Mouse (Mus musculus): ENCODE measurements around the gene Fbxw16. TPM values are rescaled to one million over a fixed set of nuclear protein-coding genes. Genes with fewer than 3 reads are reported as not detected.
"Not testable (repeated sequence)": the region's sequence is repeated elsewhere in the genome, so short reads cannot be mapped to it uniquely, and the experiment has no call there.

Fbxw16 gene
- polyA plus RNA-seq (2015; fragmentation: Nextera tagmentation; extraction: Ambion mirVana) = not detected in 2 replicates

DNA sequence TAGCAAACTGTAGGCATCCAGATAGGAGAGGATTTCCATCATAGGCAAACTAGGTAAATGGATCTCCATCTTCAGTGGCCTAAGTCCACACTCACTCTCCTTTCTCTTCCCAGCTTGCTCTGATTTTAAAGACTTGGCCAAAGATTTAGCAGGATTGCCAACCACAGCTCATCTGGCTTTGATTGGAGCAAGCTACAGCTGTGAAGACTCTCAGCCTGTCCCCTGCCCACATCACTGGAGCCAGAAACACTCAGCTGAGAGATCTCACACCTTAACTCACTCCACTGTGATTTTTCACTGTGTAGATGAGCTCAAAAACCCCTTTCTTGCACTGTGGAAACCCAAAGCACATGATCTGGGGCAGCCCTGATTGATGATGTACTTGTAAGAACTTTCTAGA lies at the start of gene Fbxw16:
Gene Fbxw16 (minus strand): TSS at position 101 of the 400 bp plus-strand sequence.
- H3K4me2 ChIP-seq = no peak within 1 kb of the TSS
- no peaks in the 10 kb centered on the region for H3K4me1 ChIP-seq
- no peaks in the 10 kb centered on the region for H3K9me3 ChIP-seq
- no peaks in the 10 kb centered on the region for H3K27me3 ChIP-seq
- no peak within 1 kb of the TSS for H3K4me3 ChIP-seq
- H3K9ac ChIP-seq = no peak within 1 kb of the TSS
- no peak for ATAC-seq (ENCODE audit: insufficient number of reproducible peaks, insufficient read depth, low FRiP score, low TSS enrichment, low read depth)
- no peaks in the 10 kb centered on the region for H3K36me3 ChIP-seq
- no peak within 1 kb of the TSS for H3K27ac ChIP-seq

DNA sequence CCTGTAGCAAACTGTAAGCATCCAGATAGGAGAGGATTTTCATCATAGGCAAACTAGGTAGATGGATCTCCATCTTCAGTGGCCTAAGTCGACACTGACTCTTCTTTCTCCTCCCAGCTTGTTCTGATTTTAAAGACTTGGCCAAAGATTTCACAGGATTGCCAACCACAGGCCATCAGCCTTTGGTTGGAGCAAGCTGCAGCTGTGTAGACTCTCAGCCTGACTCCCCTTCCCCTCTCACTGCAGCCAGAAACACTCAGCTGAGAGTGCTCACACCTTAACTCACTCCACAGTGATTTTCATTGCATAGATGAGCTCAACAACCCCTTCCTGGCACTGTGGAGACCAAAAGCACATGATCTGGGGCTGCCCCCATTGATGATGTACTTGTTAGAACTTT lies 46.8 kb upstream of the Fbxw16 start, which contains the start of gene Fbxw19:
Gene Fbxw19 (minus strand): TSS at position 101 of the 400 bp plus-strand sequence.
- not testable (repeated sequence) for H3K9ac ChIP-seq; ATAC-seq (ENCODE audit: insufficient number of reproducible peaks, insufficient read depth, low FRiP score, low TSS enrichment, low read depth); H3K27ac ChIP-seq; H3K4me1 ChIP-seq; H3K27me3 ChIP-seq; H3K9me3 ChIP-seq; H3K4me2 ChIP-seq; H3K4me3 ChIP-seq; H3K36me3 ChIP-seq
- 63% methylated on average over 1 of the region's 1 CpGs for WGBS

DNA sequence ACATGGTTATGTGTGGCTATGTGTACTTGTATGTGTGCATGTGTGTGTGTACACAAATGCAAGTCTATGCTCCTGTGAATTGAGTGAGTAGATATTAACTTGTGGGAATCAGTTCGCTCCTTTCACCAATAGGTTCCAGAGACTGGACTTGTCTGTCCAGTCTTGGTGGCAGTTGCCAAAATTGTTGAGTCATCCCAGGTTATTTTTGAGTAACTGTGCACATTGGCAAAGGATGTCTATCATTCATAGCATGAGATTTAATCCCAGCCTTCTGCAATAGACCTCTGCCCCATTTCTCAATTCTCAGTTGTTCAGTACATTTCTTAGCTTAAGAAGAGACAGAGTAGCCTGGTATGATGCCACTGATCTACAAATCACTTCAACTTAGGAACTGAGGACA lies 16.0 kb downstream of the Fbxw16 start:
- no peak overlapping the region for H3K4me3 ChIP-seq
- no peaks in the 10 kb centered on the region for H3K36me3 ChIP-seq
- H3K9ac ChIP-seq = no peak overlapping the region
- no peaks in the 10 kb centered on the region for H3K27me3 ChIP-seq
- no peak for ATAC-seq (ENCODE audit: insufficient number of reproducible peaks, insufficient read depth, low FRiP score, low TSS enrichment, low read depth)
- no peak overlapping the region for H3K27ac ChIP-seq
- no peaks in the 10 kb centered on the region for H3K4me1 ChIP-seq
- WGBS = 81% methylated on average over 1 of the region's 1 CpGs
- H3K4me2 ChIP-seq = no peak overlapping the region
- H3K9me3 ChIP-seq = no peaks in the 10 kb centered on the region

DNA sequence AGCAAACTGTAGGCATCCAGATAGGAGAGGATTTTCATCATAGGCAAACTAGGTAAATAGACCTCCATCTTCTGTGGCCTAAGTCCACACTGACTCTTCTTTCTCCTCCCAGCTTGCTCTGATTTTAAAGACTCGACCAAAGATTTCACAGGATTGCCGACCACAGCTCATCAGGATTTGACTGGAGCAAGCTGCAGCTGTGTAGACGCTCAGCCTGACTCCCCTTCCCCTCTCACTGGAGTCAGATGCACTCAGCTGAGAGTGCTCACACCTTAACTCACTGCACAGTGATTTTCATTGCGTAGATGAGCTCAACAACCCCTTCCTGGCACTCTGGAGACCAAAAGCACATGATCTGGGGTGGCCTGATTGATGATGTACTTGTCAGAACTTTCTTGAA lies 44.7 kb downstream of the Fbxw16 start, which contains the start of gene Fbxw22:
Gene Fbxw22 (minus strand): TSS at position 101 of the 400 bp plus-strand sequence.
- H3K4me1 ChIP-seq; H3K36me3 ChIP-seq; H3K4me2 ChIP-seq; H3K9me3 ChIP-seq; H3K9ac ChIP-seq; H3K4me3 ChIP-seq; ATAC-seq (ENCODE audit: insufficient number of reproducible peaks, insufficient read depth, low FRiP score, low TSS enrichment, low read depth); H3K27me3 ChIP-seq; H3K27ac ChIP-seq: not testable (repeated sequence)
- 69% methylated on average over 4 of the region's 4 CpGs for WGBS

Other genes with a start within 250 kb of the Fbxw16 start
- gene Fbxw20, start 214.4 kb downstream of the Fbxw16 start, polyA plus RNA-seq (2015; fragmentation: Nextera tagmentation; extraction: Ambion mirVana) = not detected in 2 replicates
- not detected in 2 replicates for gene Fbxw14, start 161.5 kb downstream of the Fbxw16 start, polyA plus RNA-seq (2015; fragmentation: Nextera tagmentation; extraction: Ambion mirVana)
- gene Fbxw28, start 109.5 kb downstream of the Fbxw16 start, polyA plus RNA-seq (2015; fragmentation: Nextera tagmentation; extraction: Ambion mirVana) = not detected in 2 replicates
- gene Fbxw22, start 44.8 kb downstream of the Fbxw16 start, polyA plus RNA-seq (2015; fragmentation: Nextera tagmentation; extraction: Ambion mirVana) = not detected in 2 replicates
- gene Fbxw19, start 46.7 kb upstream of the Fbxw16 start, polyA plus RNA-seq (2015; fragmentation: Nextera tagmentation; extraction: Ambion mirVana) = not detected in 2 replicates
- not detected in 2 replicates for gene Fbxw15, start 119.1 kb upstream of the Fbxw16 start, polyA plus RNA-seq (2015; fragmentation: Nextera tagmentation; extraction: Ambion mirVana)
- gene Fbxw24, start 176.9 kb upstream of the Fbxw16 start, polyA plus RNA-seq (2015; fragmentation: Nextera tagmentation; extraction: Ambion mirVana) = 0.14 and 0.29 TPM in 2 replicates
- not detected in 2 replicates for gene Fbxw25, start 215.5 kb upstream of the Fbxw16 start, polyA plus RNA-seq (2015; fragmentation: Nextera tagmentation; extraction: Ambion mirVana)